Mouse (Mus musculus) brain, adult 2 months (tissue): ENCODE measurements at regions not wholly inside any gene's neighbourhood (a gene's known extent, or its start where the extent isn't known, plus 50 kb on each side); places are given as distances from the start of the nearest gene placed in this dataset.

Experiments used
- DNase-seq: peaks from one replicate; pipeline ENCODE4 v3.0.0; 2011; ENCODE audit warnings: low read depth, low spot score

GRCm38 (mm10) chr9:22937686-22938391, 285.0 kb upstream of the Bmper start:
- no peak for DNase-seq

DNA sequence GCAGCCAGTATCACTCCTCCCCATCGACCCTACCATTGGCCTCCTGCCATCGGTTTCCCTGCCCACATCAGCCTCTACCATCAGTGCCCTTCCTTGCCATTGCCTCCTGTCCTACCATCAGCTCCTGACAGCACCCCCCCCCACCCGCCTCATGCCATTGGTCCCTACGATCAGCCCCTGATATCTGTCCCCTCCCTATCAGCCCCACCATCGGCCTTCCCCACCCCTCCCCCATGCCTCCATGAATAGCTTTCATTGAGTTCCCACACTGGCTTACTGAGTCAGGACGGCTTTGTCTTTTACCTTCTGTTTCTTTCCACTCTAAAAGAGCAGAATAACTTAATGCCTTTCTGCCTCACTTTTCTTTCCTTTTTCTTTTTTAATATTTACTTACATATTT, 277.9 kb upstream of the Bmper start:
- peak; percentile 10 for DNase-seq

GRCm38 (mm10) chr9:22945426-22945955, 277.4 kb upstream of the Bmper start:
- peak; percentile 5 for DNase-seq

GRCm38 (mm10) chr9:22952571-22953442, 270.1 kb upstream of the Bmper start:
- no peak for DNase-seq

DNA sequence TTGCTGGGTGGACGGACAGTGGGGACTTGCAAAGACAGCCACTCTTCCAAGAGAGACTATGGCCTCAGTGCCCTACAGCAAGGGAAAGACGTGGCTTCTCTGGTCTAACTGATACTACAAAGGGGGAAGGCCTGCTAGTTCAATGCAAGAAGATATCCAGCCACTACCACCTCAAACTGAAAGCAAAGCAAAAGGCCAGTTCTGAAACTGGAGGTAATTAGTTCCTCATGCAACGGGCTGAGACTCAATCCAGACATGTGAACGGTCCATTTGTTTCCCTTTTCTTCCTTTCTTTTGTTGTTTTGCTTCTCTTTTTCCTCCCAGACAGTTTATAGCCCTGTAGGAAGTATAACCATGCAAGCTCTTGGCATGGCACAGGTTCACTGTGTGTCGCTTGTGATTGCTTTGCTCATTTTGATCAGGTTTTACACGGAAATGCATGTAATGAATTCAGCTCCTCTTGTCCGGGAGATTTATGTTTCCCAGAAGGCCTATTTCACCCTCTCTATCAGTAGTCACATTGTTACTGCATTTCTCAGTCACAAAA, 260.5 kb upstream of the Bmper start:
- DNase-seq: peak; percentile 28

- no peak for DNase-seq
Observed at GRCm38 (mm10) chr9:22971312-22971711, 251.6 kb upstream of the Bmper start.

GRCm38 (mm10) chr9:22976748-22977147, 246.1 kb upstream of the Bmper start:
- DNase-seq: no peak

DNA sequence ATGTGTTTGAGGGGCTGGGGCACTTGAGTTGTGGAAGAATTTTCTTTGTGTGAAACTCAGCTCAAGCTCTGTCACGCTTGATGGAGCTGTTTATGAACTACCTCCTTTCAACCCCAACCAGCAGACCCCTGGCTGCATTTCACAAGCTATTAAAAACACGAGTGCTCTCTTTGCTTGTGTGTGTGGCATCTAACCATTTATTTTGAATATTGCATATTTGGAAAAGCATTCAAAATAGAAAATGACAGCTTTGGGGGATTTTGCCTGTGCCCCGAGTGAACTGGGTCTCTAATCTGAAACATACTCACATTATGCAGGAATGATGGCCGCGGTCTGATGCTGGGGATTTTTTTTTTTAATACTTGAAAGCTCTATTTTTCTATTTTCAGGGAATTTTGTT, 243.2 kb upstream of the Bmper start:
- DNase-seq: no peak

DNA sequence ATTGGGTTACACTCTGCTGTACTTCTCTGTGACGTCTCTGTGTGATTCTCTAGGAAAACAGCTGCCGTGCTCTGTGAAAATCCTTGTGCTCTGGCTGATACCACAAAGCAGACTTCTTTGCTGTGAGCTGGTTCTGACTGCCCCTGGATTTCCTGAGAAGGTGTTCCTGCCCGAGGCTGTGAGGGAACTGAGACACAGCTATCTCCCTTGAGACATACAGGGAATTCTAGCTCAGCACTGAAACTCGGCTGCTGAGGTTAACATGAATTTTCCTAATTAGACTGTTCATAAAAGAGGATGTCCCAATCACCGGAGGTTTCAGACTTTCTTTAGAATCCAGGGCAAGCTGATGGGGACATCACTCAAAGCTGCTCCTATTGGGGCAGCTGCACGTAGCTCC, 233.4 kb upstream of the Bmper start:
- no peak for DNase-seq

- DNase-seq: no peak
Observed at GRCm38 (mm10) chr9:22993531-22993930, 229.3 kb upstream of the Bmper start.

DNA sequence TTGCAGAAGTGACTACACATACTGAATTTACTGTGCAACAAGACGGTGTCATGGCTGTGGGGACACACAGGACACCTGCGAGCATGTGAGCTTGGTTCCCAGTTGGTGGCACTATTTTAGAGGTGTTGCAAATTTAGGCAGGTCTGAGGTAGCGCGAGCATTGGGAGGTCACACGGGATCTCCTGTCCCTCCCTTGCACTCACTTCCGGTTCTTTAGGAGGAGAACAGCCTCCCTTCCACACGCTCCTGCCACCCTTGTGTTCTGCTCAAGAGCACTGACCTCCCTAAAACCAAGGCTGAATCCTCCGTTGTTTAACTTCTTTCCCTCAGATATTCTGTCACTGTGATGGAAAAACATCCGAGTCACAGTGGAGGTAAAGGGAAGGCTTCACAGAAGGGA, 227.3 kb upstream of the Bmper start:
- DNase-seq: no peak

DNA sequence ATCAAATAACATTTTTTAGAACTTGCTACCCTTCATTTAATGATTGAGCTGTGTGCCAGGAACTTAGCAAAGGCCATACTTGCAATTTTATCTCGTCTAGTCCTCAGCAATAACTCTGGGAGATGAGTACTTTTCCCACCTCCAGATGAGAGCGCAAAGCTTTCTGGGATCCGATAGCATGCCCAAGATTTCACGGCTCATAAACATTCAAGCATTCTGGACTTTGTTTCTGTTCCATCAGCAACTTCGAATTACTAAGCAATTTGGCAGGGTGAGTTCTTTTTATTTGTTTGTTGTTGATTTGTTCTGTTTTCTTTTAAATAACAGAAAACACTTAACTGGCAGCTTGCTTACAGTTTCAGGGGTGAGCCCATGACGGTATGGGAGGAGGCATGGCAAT, 224.6 kb upstream of the Bmper start:
- no peak for DNase-seq

DNA sequence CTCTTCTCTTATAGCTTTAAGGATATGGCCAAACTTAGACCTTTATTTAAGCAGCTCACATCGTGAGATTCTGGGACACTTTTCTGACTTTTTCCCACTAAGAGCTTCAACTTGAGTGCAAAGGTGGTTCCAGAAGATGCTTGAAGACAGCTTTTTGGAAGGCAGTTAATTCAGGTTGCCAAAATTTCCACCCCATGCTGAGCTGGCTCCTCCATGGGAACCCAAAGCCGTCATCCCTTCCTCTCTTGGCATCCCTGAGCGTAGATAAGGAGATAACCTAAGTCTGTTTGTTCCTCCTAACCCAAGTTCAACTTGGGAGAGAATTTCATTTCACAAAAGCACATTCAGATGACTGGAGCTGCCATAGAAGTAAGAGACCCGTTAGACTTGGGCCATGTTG, 223.7 kb upstream of the Bmper start:
- DNase-seq: no peak

DNA sequence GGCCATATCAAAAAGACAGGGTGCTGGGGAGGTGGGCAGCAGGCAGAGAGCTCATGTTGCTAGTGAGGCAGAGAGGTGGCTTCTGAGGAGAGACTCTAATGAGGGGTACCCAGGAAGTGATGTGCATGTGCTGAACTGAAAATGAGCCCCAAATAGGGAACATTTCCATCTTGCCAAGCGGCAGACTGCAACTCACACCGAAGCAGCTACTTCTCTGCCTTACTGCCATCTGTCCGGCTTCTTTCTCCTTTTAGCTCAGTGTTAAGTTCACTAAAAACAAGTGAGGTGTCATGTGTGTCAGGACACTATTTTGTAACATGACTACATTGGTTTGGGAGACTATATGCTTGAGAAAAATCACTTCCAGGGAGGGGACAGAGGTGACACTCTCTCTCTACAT, 222.7 kb upstream of the Bmper start:
- peak; percentile 24 for DNase-seq

GRCm38 (mm10) chr9:23003195-23004061, 219.4 kb upstream of the Bmper start:
- DNase-seq: no peak

DNA sequence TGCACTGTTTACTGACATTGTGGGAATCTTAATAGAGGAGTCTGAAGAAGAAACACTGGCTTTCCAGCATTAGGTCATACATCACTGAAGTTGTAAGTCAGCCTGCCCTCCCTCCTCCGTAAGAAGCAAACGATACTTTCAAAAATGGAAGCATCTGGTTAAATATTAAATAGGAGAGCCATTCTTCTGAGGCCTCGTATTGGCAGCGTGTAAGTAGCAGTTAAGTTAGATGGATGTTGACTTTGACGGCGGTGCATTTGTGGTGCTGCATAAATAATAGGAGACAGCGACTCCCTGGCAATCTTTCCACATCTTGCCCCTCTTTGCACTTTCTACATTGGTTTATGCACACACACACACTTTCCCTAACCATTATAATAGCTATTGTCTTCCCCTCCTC, 217.9 kb upstream of the Bmper start:
- no peak for DNase-seq

- DNase-seq: no peak
Observed at GRCm38 (mm10) chr9:23009462-23010183, 213.3 kb upstream of the Bmper start.

GRCm38 (mm10) chr9:23011316-23011959, 211.4 kb upstream of the Bmper start:
- no peak for DNase-seq

GRCm38 (mm10) chr9:23012130-23012529, 210.7 kb upstream of the Bmper start:
- no peak for DNase-seq

DNA sequence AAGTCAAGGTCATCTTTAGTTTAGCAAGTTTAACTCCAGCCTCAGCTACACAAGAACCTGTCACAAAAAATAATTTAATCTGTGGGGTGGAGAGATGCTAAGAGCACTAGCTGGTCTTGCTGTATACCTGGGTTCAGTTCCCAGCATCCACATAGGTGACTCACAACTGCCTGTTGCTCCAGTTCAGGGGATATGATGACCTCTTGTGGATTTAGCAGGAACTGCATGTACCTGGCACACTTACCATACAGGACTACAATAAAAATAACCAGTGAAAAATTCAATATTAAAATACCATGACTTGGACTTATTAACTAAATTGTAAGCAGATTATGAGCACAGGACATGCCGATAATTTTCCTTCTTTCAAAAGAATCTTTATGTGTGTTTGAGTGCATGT, 206.1 kb upstream of the Bmper start:
- DNase-seq: no peak
